Mouse (Mus musculus): Measurements from ENCODE around the gene 1700012B07Rik.

GRCm38 (mm10) chr11:109760063-109760462 lies 67.8 kb downstream of the 1700012B07Rik start:
- TF ChIP-seq POLR2A (IDR thresholded peaks at IDR 0.05; ENCODE audit: borderline replicate concordance, insufficient read depth, low read length) = no peak
- TF ChIP-seq CTCF (IDR thresholded peaks at IDR 0.05; ENCODE audit: borderline replicate concordance, insufficient read depth, low read depth, low read length) = no peak

Data from cerebellum, adult 2 months (tissue).